Mouse (Mus musculus) layer of hippocampus, adult 9-10 months (tissue): ENCODE data around the gene Kif1b.

ENCODE experiments used
- DNase-seq: peaks from one replicate; pipeline ENCODE4 v3.0.0; 2022; ENCODE audit warnings: low spot score

Kif1b gene

GRCm38 (mm10) chr4:149314275-149314837, 6.9 kb upstream of the Kif1b start:
- no peak for DNase-seq

- no peak for DNase-seq
Measured at GRCm38 (mm10) chr4:149313558-149314253, 6.2 kb upstream of the Kif1b start.

GRCm38 (mm10) chr4:149311996-149312395, 4.5 kb upstream of the Kif1b start:
- no peak for DNase-seq

- no peak for DNase-seq
Measured at GRCm38 (mm10) chr4:149308491-149308820, 963 bp upstream of the Kif1b start.

- peak; percentile 48 for DNase-seq
Measured at GRCm38 (mm10) chr4:149306712-149307595, 539 bp downstream of the Kif1b start.

GRCm38 (mm10) chr4:149305761-149306711, 1.5 kb downstream of the Kif1b start:
- DNase-seq: no peak

GRCm38 (mm10) chr4:149304466-149304865, 3.0 kb downstream of the Kif1b start:
- DNase-seq: no peak

GRCm38 (mm10) chr4:149303502-149303901, 4.0 kb downstream of the Kif1b start:
- DNase-seq: no peak

- no peak for DNase-seq
Measured at GRCm38 (mm10) chr4:149302751-149303150, 4.7 kb downstream of the Kif1b start.

GRCm38 (mm10) chr4:149302136-149302535, 5.4 kb downstream of the Kif1b start:
- DNase-seq: no peak

GRCm38 (mm10) chr4:149296501-149296900, 11.0 kb downstream of the Kif1b start:
- DNase-seq: no peak

- DNase-seq: no peak
Measured at GRCm38 (mm10) chr4:149292984-149293383, 14.5 kb downstream of the Kif1b start.

GRCm38 (mm10) chr4:149291061-149291460, 16.4 kb downstream of the Kif1b start:
- no peak for DNase-seq

- DNase-seq: no peak
Measured at GRCm38 (mm10) chr4:149290157-149290750, 17.2 kb downstream of the Kif1b start.

GRCm38 (mm10) chr4:149286287-149287137, 21.0 kb downstream of the Kif1b start:
- no peak for DNase-seq

GRCm38 (mm10) chr4:149285691-149286090, 21.8 kb downstream of the Kif1b start:
- no peak for DNase-seq

- no peak for DNase-seq
Measured at GRCm38 (mm10) chr4:149283018-149283417, 24.5 kb downstream of the Kif1b start.

- no peak for DNase-seq
Measured at GRCm38 (mm10) chr4:149282025-149282738, 25.3 kb downstream of the Kif1b start.

- DNase-seq: peak; percentile 53
Measured at GRCm38 (mm10) chr4:149277571-149277970, 29.9 kb downstream of the Kif1b start.

GRCm38 (mm10) chr4:149273128-149273527, 34.4 kb downstream of the Kif1b start:
- no peak for DNase-seq
